ENCODE assay signal across 9 mouse cellular contexts in the genomic region with DNA sequence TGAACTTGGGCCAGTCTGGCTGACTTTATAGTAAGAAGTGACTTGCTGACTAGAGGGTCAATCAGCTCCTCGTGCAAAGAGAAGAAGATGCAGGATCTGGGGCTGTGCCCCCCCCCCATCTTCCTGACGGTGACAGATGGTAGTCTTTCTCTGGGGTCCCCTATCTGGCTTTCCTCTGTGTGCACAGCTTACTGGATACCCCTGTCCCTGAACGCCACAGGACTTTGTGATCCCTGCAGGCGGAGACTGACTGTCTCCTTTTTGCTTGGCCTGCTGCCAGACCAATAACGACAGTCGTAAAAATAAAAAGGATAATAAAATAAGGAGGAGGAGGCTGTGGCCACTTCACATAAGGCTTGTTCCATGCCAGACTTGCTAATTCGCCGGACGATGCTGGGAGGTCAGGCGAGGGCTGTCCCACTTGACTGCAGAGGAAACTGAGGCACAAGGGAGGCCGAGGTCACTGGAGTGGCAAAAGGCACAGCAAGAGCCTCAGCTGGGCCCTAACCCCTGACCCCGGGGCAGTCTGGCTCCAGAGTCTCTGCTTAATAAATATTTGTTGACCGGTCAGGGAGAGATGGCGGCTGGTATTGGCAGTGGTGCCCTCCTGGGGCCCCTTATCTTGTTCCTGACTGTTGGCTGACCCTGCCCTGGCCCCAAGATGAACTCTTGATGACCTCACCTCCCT.
A peak's percentile ranks its signal among the peaks of the same experiment; 100 is the strongest.
DNase-seq lines count a peak whose midpoint lies in the region; ATAC-seq and TF ChIP-seq lines count a peak whose summit lies in the region.
"Had no signal": no experiment of that assay in that cellular context is flagged by ENCODE, and none has a peak within 500 bp of the region (broad histone marks: within the 10 kb centered on the region; RNA-seq: fewer than 3 reads in every experiment).

No protein-coding gene starts in this region.

- H3K4me2 ChIP-seq in heart, embryonic 13.5 days, result peak overlapping the region; percentile 92
- H3K4me2 ChIP-seq in forebrain, embryonic 11.5 days (ENCODE audit: low read depth, low read length, severe bottlenecking), result peak overlapping the region; percentile 18; the same call in 1 of the 2 replicates
- H3K4me2 ChIP-seq in midbrain, postnatal 0 days (ENCODE audit: low read depth, low read length, poor library complexity, severe bottlenecking), result peak overlapping the region; percentile 97
- H3K4me2 ChIP-seq: embryonic facial prominence, embryonic 15.5 days had no signal

- H3K4me3 ChIP-seq in heart, embryonic 13.5 days, result peak overlapping the region; percentile 1; the same call in 1 of the 2 replicates
- H3K4me3 ChIP-seq in forebrain, embryonic 11.5 days (ENCODE audit: low read depth, low read length), result no peak overlapping the region
- peak overlapping the region; percentile 17 for H3K4me3 ChIP-seq in midbrain, postnatal 0 days (ENCODE audit: low read depth, low read length)
- H3K4me3 ChIP-seq: embryonic facial prominence, embryonic 15.5 days had no signal

- H3K9me3 ChIP-seq in heart, embryonic 13.5 days, result no peaks in the 10 kb centered on the region
- H3K9me3 ChIP-seq in forebrain, embryonic 11.5 days (ENCODE audit: control insufficient read depth, low read length), result no peaks in the 10 kb centered on the region
- H3K9me3 ChIP-seq in midbrain, postnatal 0 days (ENCODE audit: low read length), result no peaks in the 10 kb centered on the region
- H3K9me3 ChIP-seq: embryonic facial prominence, embryonic 15.5 days had no signal

- no peak for ATAC-seq in heart, embryonic 13.5 days (ENCODE audit: extremely low read depth, insufficient number of reproducible peaks, low FRiP score, low TSS enrichment)
- no peak for ATAC-seq in forebrain, embryonic 11.5 days (replicated peaks; ENCODE audit: low FRiP score)
- ATAC-seq in midbrain, postnatal 0 days (ENCODE audit: low FRiP score), result no peak

- intact Hi-C loops in heart, postnatal 14 days (cut with DNase I), result no loop called here

- WGBS in heart, embryonic 13.5 days, result 37% methylated on average over 14 of the region's 14 CpGs
- 60% methylated on average over 14 of the region's 14 CpGs for WGBS in forebrain, embryonic 11.5 days
- 37% methylated on average over 14 of the region's 14 CpGs for WGBS in midbrain, postnatal 0 days

- no peaks in the 10 kb centered on the region for H3K27me3 ChIP-seq in heart, embryonic 13.5 days (replicated peaks)
- H3K27me3 ChIP-seq in forebrain, embryonic 11.5 days (ENCODE audit: control insufficient read depth, insufficient read depth, low read length), result no peaks in the 10 kb centered on the region; the same call in 1 of the 2 replicates
- H3K27me3 ChIP-seq in midbrain, postnatal 0 days (ENCODE audit: insufficient read depth, low read length), result no peaks in the 10 kb centered on the region
- H3K27me3 ChIP-seq: embryonic facial prominence, embryonic 15.5 days had no signal

- no peak for DNase-seq in heart, postnatal 14 days
- DNase-seq in forebrain, embryonic 11.5 days (ENCODE audit: low spot score), result no peak
- DNase-seq in kidney, postnatal 14 days, result peak; percentile 79
- no peak for DNase-seq in midbrain, postnatal 0 days (ENCODE audit: low spot score)
- DNase-seq in right cerebral cortex, postnatal 36 days (ENCODE audit: low spot score in 2 of 2), result no peak
- no peak for DNase-seq in adrenal gland, postnatal 10 days
- DNase-seq in heart, adult 11 months, result no peak

- H3K9ac ChIP-seq in heart, embryonic 13.5 days, result peak overlapping the region; percentile 62
- no peak overlapping the region for H3K9ac ChIP-seq in forebrain, embryonic 11.5 days (ENCODE audit: low read length)
- no peak overlapping the region for H3K9ac ChIP-seq in midbrain, postnatal 0 days (replicated peaks; ENCODE audit: low read length, poor library complexity, severe bottlenecking)
- H3K9ac ChIP-seq: embryonic facial prominence, embryonic 15.5 days had no signal

- no peak for TF ChIP-seq CTCF in midbrain, postnatal 0 days (IDR thresholded peaks at IDR 0.05)

- 0 out of 2 replicates have a peak overlapping the region, but pooled peaks have one; percentile 0 for H3K27ac ChIP-seq in heart, embryonic 13.5 days (replicated peaks)
- no peak overlapping the region for H3K27ac ChIP-seq in forebrain, embryonic 11.5 days (ENCODE audit: low read depth, low read length)
- no peak overlapping the region for H3K27ac ChIP-seq in midbrain, postnatal 0 days (ENCODE audit: low read depth, low read length)
- H3K27ac ChIP-seq: embryonic facial prominence, embryonic 15.5 days had no signal

- H3K36me3 ChIP-seq in heart, embryonic 13.5 days, result no peaks in the 10 kb centered on the region
- no peaks in the 10 kb centered on the region for H3K36me3 ChIP-seq in forebrain, embryonic 11.5 days (ENCODE audit: control insufficient read depth, insufficient read depth, low read length)
- no peaks in the 10 kb centered on the region for H3K36me3 ChIP-seq in midbrain, postnatal 0 days (ENCODE audit: insufficient read depth, low read length)
- H3K36me3 ChIP-seq: embryonic facial prominence, embryonic 15.5 days had no signal

- H3K4me1 ChIP-seq in heart, embryonic 13.5 days, result peaks cover 78% of the 10 kb centered on the region
- peaks cover 56% of the 10 kb centered on the region for H3K4me1 ChIP-seq in forebrain, embryonic 11.5 days (replicated peaks; ENCODE audit: control insufficient read depth, insufficient read depth, low read length)
- H3K4me1 ChIP-seq in midbrain, postnatal 0 days (ENCODE audit: insufficient read depth, low read length), result peaks cover 42% of the 10 kb centered on the region; the same call in 1 of the 2 replicates

Comparison
In these comparisons a context has a peak if more than half of its experiments do, and no peak if none do; other contexts are left out.
1. H3K4me2 ChIP-seq: peak in every context shown above with its lines; median percentile 97 in midbrain, postnatal 0 days; 92 in heart, embryonic 13.5 days; 18 in forebrain, embryonic 11.5 days.